Mouse (Mus musculus) cerebellum, adult 11-12 months (tissue): ENCODE measurements around the gene 4930453N24Rik.

ENCODE experiments used
- DNase-seq: peaks from one replicate; pipeline ENCODE4 v3.0.0; 2022

The 4930453N24Rik gene

DNA sequence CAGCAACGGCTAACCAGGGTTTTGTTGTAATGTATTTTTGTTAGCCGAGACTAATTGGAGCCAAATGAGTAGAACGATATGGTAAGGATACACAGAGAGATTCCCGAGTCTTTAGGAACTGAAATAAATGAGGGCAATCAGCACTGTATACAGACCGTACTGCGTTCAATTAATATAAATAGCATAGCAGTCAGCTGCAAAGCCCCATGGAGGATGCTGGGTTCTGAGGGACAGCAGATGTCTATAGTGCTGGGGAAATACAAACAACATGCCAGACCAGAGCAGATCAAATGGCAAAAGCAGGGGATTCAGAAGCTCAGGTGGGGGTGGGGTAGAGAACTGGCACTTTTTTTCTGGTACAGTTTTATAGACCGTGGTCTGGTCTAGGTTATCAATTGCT lies 51.9 kb downstream of the 4930453N24Rik start:
- DNase-seq: no peak

DNA sequence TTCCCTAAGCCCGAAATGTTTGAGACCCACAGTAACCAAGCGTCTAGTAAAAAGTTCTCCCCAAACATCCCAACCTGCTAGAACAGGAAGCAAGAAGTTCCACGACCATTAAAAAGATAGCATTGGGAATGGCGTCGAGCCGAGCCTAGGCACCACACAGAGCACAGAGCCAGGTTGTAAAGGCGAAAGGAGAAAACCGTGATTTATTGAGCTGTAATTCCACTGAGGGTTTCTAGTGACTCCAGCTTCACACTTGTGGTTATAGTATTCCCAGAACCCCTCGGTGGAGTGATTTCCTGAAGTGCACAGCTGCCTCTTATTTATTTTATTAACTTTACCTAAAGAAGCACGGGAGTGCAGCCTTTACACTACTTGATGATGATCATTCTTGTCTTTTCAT lies 53.1 kb downstream of the 4930453N24Rik start:
- no peak for DNase-seq

DNA sequence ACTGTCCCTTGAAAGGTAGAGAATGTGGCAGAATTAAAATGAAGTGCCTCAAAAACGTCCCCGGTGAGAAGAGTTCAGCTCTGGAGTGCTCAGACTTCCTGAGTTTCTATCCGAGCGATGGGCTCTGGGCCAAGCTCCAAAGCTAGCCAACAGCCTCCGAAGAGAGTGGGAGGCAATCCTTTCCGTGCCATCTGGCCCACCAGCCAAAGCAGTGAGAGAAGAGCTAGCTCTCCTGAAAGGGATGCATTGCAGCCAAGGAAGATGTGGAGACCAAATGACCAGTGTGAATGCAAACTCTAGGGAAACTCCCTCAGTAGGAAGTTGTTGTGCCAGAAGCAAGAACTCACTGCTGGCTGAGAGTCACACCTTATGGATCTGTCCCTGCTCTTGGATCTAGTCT lies 59.1 kb downstream of the 4930453N24Rik start:
- DNase-seq: peak; percentile 81
